Mouse (Mus musculus) erythroblast, embryonic 14.5 days (primary cell): ENCODE results near the gene Shisa4.

Experiments
- GATA1 ChIP-seq: IDR thresholded peaks from 2 replicates; pipeline ENCODE4 v1.6.1; 2012; ENCODE audit warnings: low read length, inconsistent platforms, mixed read lengths
- TAL1 ChIP-seq: IDR thresholded peaks from 3 replicates; pipeline ENCODE4 v1.6.1; 2012; ENCODE audit warnings: low read length, inconsistent platforms, mixed read lengths

DNA sequence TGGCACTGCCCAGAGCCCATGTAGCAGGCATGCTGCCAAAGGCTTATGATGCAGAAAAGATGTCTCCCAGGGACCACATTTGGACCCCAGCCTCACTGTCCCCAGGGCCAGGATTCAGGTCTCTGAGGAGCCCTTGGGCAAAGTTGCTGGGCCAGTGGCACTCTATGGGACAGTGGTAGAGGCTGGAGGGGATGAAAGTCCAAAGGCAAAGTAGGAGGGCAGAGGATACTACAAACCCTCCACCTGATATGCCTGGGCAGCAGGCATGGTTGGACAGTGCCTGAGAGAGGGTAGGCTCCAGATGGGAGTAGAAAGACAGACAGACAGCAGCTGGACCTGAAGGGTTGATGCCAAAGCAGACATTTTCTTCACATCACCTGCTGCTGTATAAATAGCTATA lies 8.7 kb downstream of the Shisa4 start:
- no peak for TF ChIP-seq GATA1
- TF ChIP-seq TAL1: no peak
